Mouse (Mus musculus) olfactory bulb, adult 2 months (tissue): ENCODE data around the gene Echdc3. TPM values are rescaled to one million over a fixed set of nuclear protein-coding genes. Genes with fewer than 3 reads are reported as not detected.

Source experiments
- H3K27ac ChIP-seq: fragments of 200-500 bp; 2 replicates; pipeline ENCODE4 v1.5.1; 2012; ENCODE audit warnings: low read depth, low read length; ENCODE audit not compliant: insufficient read depth
- H3K4me1 ChIP-seq: fragments of 200-500 bp; 2 replicates; pipeline ENCODE4 v1.6.1; 2012; ENCODE audit warnings: low read length; ENCODE audit not compliant: control insufficient read depth, insufficient read depth
- H3K4me3 ChIP-seq: fragments of 200-500 bp; 2 replicates; pipeline ENCODE4 v1.5.1; 2012; ENCODE audit warnings: mild to moderate bottlenecking, low read depth, low read length, moderate library complexity; ENCODE audit not compliant: insufficient read depth
- CTCF ChIP-seq: fragments of 200-500 bp; IDR thresholded peaks from 2 replicates; pipeline ENCODE4 v1.5.1; 2012; ENCODE audit warnings: low read depth, mild to moderate bottlenecking, low read length, moderate library complexity; ENCODE audit not compliant: insufficient read depth
- POLR2A ChIP-seq: fragments of 200-500 bp; IDR thresholded peaks from 2 replicates; pipeline ENCODE4 v1.6.1; 2012; ENCODE audit warnings: mild to moderate bottlenecking, low read depth, low read length, moderate library complexity; ENCODE audit not compliant: insufficient read depth
- WGBS: fragments of 180-500 bp; shearing (Covaris S2); methylation state at CpG from one replicate; pipeline ENCODE4 v1.1.7; 2018; 5-methylcytosine and 5-hydroxymethylcytosine counted together
- polyA plus RNA-seq: library from polyadenylated mRNA; stranded (reverse); fragments of >200 nt; gene quantifications from 2 replicates; pipeline ENCODE4 v1.2.4, GENCODE M21; 2012; ENCODE audit warnings: low replicate concordance; ENCODE audit not compliant: missing spikeins, insufficient read depth, insufficient read length

The Echdc3 gene
- polyA plus RNA-seq, 1 experiment: not detected

DNA sequence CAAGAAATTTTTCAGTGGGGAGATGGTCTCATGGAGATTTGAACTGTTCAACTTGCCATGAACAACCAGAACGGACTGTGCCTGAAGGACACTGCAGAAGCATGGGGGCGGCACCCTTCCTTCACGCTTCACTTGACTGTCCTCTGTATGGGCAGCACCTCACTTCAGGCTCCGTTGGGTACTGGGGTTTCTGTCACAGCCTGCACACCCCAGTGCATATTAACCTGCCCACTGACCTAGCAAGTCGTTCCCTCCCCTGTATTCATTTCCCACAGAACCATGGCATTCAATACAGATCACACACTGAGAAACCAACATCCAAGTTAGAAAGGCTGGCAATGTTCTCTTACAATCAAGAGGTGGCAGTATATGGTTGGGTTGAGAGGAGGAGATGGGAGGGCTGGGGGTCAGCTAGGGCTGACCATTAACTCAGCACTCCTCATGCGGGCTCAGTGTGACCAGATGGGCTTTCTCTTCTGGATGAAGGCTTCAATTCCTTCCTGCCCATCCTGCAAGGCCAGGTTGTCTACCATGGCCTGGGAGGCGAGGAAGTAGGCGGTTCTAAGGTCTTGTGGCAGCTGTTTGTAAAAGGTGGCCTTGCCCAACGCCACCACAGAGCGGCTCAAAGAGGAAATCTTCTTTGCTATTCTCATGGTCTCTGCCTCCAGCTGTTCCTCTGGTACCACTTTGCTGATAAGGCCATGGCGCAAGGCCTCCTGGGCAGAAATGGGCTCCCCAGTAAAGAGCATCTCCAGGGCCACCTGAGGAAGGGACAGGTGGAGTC lies 23.8 kb downstream of the Echdc3 start:
- WGBS: 87% methylated on average over 11 of the region's 11 CpGs
- Histone ChIP-seq H3K27ac (no peak overlapping the region), H3K4me3 (no peak overlapping the region), H3K4me1 (peaks cover 9% of the 10 kb centered on the region)
- TF ChIP-seq POLR2A: no peak
- no peak for TF ChIP-seq CTCF

GRCm38 (mm10) chr2:6187418-6187817 lies 25.4 kb downstream of the Echdc3 start:
- no peak overlapping the region for H3K4me3 ChIP-seq
- H3K4me1 ChIP-seq: peaks cover 3% of the 10 kb centered on the region
- TF ChIP-seq POLR2A: no peak
- no peak for TF ChIP-seq CTCF
- H3K27ac ChIP-seq: no peak overlapping the region
- WGBS: 35% methylated on average over 11 of the region's 11 CpGs

GRCm38 (mm10) chr2:6186913-6187312 lies 25.9 kb downstream of the Echdc3 start:
- H3K4me1 ChIP-seq: peaks cover 3% of the 10 kb centered on the region
- no peak overlapping the region for H3K27ac ChIP-seq
- WGBS: 52% methylated on average over 4 of the region's 4 CpGs
- no peak for TF ChIP-seq POLR2A
- no peak for TF ChIP-seq CTCF
- no peak overlapping the region for H3K4me3 ChIP-seq

- Histone ChIP-seq H3K27ac (no peak overlapping the region), H3K4me3 (no peak overlapping the region), H3K4me1 (no peaks in the 10 kb centered on the region)
- TF ChIP-seq POLR2A: no peak
- TF ChIP-seq CTCF: no peak
- WGBS: 97% methylated on average over 1 of the region's 1 CpGs
Observed at GRCm38 (mm10) chr2:6179749-6180117, 33.1 kb downstream of the Echdc3 start.

DNA sequence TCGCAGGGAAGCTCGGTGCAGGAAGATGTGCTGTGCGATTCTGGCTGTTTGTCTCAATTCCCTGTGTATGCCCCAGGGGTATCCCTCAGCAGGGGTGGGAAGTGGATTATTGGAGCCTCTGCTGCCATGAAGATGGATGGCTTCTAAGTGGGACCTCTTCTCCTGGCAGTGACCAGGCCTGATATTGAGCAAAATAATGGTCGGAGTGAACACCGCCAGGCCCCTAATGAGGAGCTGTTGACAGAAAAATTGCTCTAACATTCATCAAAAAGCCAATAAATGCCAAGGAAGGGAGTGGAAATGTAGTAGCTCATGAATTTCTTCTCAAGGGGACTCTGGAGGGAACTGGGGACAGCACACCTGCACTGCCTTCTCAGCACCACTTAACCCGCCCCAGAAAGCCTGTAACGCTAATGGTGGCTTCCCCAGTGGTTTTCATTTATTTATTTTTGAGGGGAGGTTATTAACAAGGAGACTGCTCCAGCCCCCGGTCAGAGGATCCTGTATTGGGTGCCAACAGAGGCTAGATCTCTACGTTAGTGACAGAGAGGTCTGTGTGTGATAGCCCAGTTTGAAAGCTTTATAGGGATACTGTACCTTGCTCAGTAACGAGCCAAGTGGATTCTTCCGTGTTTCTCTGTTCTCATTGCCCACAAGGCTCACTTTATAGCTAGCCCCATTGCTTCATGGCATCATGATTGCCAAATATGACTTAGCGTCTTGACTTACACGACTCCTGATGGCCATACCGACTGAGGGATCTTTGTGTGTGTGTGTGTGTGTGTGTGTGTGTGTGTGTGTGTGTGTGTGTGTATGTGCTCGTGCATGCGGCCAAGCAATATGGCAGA lies 33.7 kb downstream of the Echdc3 start:
- TF ChIP-seq CTCF (no peak), POLR2A (no peak)
- Histone ChIP-seq H3K4me1 (no peaks in the 10 kb centered on the region), H3K4me3 (no peak overlapping the region), H3K27ac (no peak overlapping the region)
- 84% methylated on average over 16 of the region's 16 CpGs for WGBS

DNA sequence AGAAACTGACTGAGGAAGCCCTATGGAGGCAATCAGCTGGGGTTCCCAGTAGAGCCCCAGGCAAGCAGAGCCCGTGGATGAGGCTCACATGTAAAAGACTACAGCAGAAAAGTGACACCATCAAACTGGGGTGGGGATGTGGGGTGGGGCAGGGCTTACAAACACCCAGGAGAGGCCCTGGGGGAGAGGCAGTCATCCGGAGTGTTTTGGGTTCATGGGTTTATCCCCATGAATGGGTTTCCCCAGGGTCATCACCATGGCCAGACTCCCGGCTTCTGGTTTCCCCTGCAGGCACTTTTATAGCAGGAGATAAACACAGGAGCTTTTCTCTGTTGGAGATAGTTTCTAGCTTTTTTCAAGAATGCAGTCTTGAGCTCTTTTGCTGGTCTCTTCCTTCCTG lies 39.8 kb downstream of the Echdc3 start:
- Histone ChIP-seq H3K4me3 (no peak overlapping the region), H3K4me1 (no peaks in the 10 kb centered on the region), H3K27ac (no peak overlapping the region)
- TF ChIP-seq CTCF (no peak), POLR2A (no peak)
- 81% methylated on average over 3 of the region's 3 CpGs for whole genome bisulfite sequencing

DNA sequence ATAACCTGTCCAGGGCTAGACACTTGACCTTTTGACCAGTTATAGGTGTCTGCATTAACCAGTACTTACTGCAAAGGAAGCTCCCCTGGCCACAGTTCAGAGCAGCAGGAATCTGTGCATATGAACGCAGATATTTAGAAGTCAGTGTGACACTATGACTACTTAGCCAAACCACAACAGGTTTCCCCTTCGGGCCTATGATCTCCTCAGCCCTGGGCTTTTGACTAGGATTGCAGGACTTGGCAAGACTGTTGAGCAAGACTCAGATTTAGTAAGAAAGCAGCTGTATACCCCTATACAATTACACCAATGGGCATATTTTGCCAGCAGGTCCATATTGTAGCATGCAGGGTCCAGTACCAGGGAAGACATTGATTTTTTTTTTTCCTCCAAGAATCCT lies 44.3 kb downstream of the Echdc3 start:
- no peak for TF ChIP-seq POLR2A
- TF ChIP-seq CTCF: no peak
- H3K27ac ChIP-seq: no peak overlapping the region
- H3K4me1 ChIP-seq: peaks cover 3% of the 10 kb centered on the region
- no peak overlapping the region for H3K4me3 ChIP-seq
- WGBS: 92% methylated on average over 2 of the region's 2 CpGs

GRCm38 (mm10) chr2:6167843-6168558 lies 44.8 kb downstream of the Echdc3 start:
- H3K4me3 ChIP-seq: no peak overlapping the region
- peaks cover 3% of the 10 kb centered on the region for H3K4me1 ChIP-seq
- TF ChIP-seq CTCF (no peak), POLR2A (no peak)
- 29% methylated on average over 5 of the region's 5 CpGs for WGBS
- H3K27ac ChIP-seq: no peak overlapping the region
